Mouse (Mus musculus): ENCODE measurements around the gene Efcab2. TPM values are rescaled to one million over a fixed set of nuclear protein-coding genes. Genes with fewer than 3 reads are reported as not detected.
"Not testable (repeated sequence)": the region's sequence is repeated elsewhere in the genome, so short reads cannot be mapped to it uniquely, and the experiment has no call there.

The Efcab2 gene
- polyA plus RNA-seq, 1 experiment: 0.34 TPM

GRCm38 (mm10) chr1:178399879-178400278 lies 6.0 kb upstream of the Efcab2 start:
- H3K27me3 ChIP-seq (ENCODE audit: control insufficient read depth, insufficient read depth, low read length): no peaks in the 10 kb centered on the region
- H3K4me3 ChIP-seq (ENCODE audit: extremely low read depth, insufficient read depth, insufficient read length): no peak overlapping the region
- no peak for TF ChIP-seq POLR2A (IDR thresholded peaks at IDR 0.05; ENCODE audit: low read depth, low read length)
- no peak for TF ChIP-seq CTCF (IDR thresholded peaks at IDR 0.05; ENCODE audit: extremely low read depth, insufficient read depth, insufficient read length, insufficient replicate concordance)
- WGBS: 94% methylated on average over 6 of the region's 6 CpGs
- no peaks in the 10 kb centered on the region for H3K36me3 ChIP-seq (ENCODE audit: control insufficient read depth, insufficient read depth, low read length)
- no peak for DNase-seq (ENCODE audit: low read depth in 1 of 2, low spot score in 2 of 2)
- no peak overlapping the region for H3K27ac ChIP-seq (ENCODE audit: insufficient read depth, low read length)
- H3K4me1 ChIP-seq (ENCODE audit: control insufficient read depth, insufficient read depth, insufficient read length): no peaks in the 10 kb centered on the region

- DNase-seq (ENCODE audit: low read depth in 1 of 2, low spot score in 2 of 2): no peak
- Histone ChIP-seq H3K4me1 (ENCODE audit: control insufficient read depth, insufficient read depth, insufficient read length) (no peaks in the 10 kb centered on the region; the same call in 1 of the 2 replicates), H3K27ac (ENCODE audit: insufficient read depth, low read length) (no peak overlapping the region), H3K4me3 (ENCODE audit: extremely low read depth, insufficient read depth, insufficient read length) (no peak overlapping the region), H3K36me3 (ENCODE audit: control insufficient read depth, insufficient read depth, low read length) (no peaks in the 10 kb centered on the region), H3K27me3 (ENCODE audit: control insufficient read depth, insufficient read depth, low read length) (no peaks in the 10 kb centered on the region)
- WGBS: 66% methylated on average over 7 of the region's 7 CpGs
- no peak for TF ChIP-seq POLR2A (IDR thresholded peaks at IDR 0.05; ENCODE audit: low read depth, low read length)
Measured at GRCm38 (mm10) chr1:178400652-178401051, 5.2 kb upstream of the Efcab2 start.

GRCm38 (mm10) chr1:178401960-178402359 lies 3.9 kb upstream of the Efcab2 start:
- TF ChIP-seq CTCF (IDR thresholded peaks at IDR 0.05; ENCODE audit: extremely low read depth, insufficient read depth, insufficient read length, insufficient replicate concordance) (no peak), POLR2A (IDR thresholded peaks at IDR 0.05; ENCODE audit: low read depth, low read length) (no peak)
- WGBS: 82% methylated on average over 6 of the region's 6 CpGs
- Histone ChIP-seq H3K4me1 (ENCODE audit: control insufficient read depth, insufficient read depth, insufficient read length) (no peaks in the 10 kb centered on the region; the same call in 1 of the 2 replicates), H3K4me3 (ENCODE audit: extremely low read depth, insufficient read depth, insufficient read length) (no peak overlapping the region), H3K27me3 (ENCODE audit: control insufficient read depth, insufficient read depth, low read length) (no peaks in the 10 kb centered on the region), H3K27ac (ENCODE audit: insufficient read depth, low read length) (no peak overlapping the region), H3K36me3 (ENCODE audit: control insufficient read depth, insufficient read depth, low read length) (no peaks in the 10 kb centered on the region)
- DNase-seq (ENCODE audit: low read depth in 1 of 2, low spot score in 2 of 2): no peak

- Histone ChIP-seq H3K4me3 (ENCODE audit: extremely low read depth, insufficient read depth, insufficient read length) (peak overlapping the region; percentile 94), H3K27ac (ENCODE audit: insufficient read depth, low read length) (peak overlapping the region; percentile 100), H3K27me3 (ENCODE audit: control insufficient read depth, insufficient read depth, low read length) (no peaks in the 10 kb centered on the region), H3K36me3 (ENCODE audit: control insufficient read depth, insufficient read depth, low read length) (no peaks in the 10 kb centered on the region), H3K4me1 (ENCODE audit: control insufficient read depth, insufficient read depth, insufficient read length) (no peaks in the 10 kb centered on the region; the same call in 1 of the 2 replicates)
- WGBS: under 1% methylated on average over 23 of the region's 23 CpGs
- peak; percentile 77 for TF ChIP-seq POLR2A (IDR thresholded peaks at IDR 0.05; ENCODE audit: low read depth, low read length)
- no peak for TF ChIP-seq CTCF (IDR thresholded peaks at IDR 0.05; ENCODE audit: extremely low read depth, insufficient read depth, insufficient read length, insufficient replicate concordance)
- peak; percentile 63 to 72 for DNase-seq (ENCODE audit: low read depth in 1 of 2, low spot score in 2 of 2)
Measured at GRCm38 (mm10) chr1:178405445-178405911, 407 bp upstream of the Efcab2 start.

- no peak for DNase-seq (ENCODE audit: low read depth in 1 of 2, low spot score in 2 of 2)
- WGBS: 65% methylated on average over 12 of the region's 12 CpGs
- no peaks in the 10 kb centered on the region for H3K36me3 ChIP-seq (ENCODE audit: control insufficient read depth, insufficient read depth, low read length)
- no peaks in the 10 kb centered on the region for H3K27me3 ChIP-seq (ENCODE audit: control insufficient read depth, insufficient read depth, low read length)
- TF ChIP-seq CTCF (IDR thresholded peaks at IDR 0.05; ENCODE audit: extremely low read depth, insufficient read depth, insufficient read length, insufficient replicate concordance) (no peak), POLR2A (IDR thresholded peaks at IDR 0.05; ENCODE audit: low read depth, low read length) (no peak)
- peak overlapping the region; percentile 100 for H3K27ac ChIP-seq (ENCODE audit: insufficient read depth, low read length)
- H3K4me3 ChIP-seq (ENCODE audit: extremely low read depth, insufficient read depth, insufficient read length): peak overlapping the region; percentile 94
- H3K4me1 ChIP-seq (ENCODE audit: control insufficient read depth, insufficient read depth, insufficient read length): no peaks in the 10 kb centered on the region; the same call in 1 of the 2 replicates
Measured at GRCm38 (mm10) chr1:178406765-178407645, 1.1 kb downstream of the Efcab2 start.

GRCm38 (mm10) chr1:178407651-178408050 lies 1.8 kb downstream of the Efcab2 start:
- TF ChIP-seq CTCF (IDR thresholded peaks at IDR 0.05; ENCODE audit: extremely low read depth, insufficient read depth, insufficient read length, insufficient replicate concordance) (no peak), POLR2A (IDR thresholded peaks at IDR 0.05; ENCODE audit: low read depth, low read length) (no peak)
- WGBS: 93% methylated on average over 2 of the region's 2 CpGs
- H3K4me1 ChIP-seq (ENCODE audit: control insufficient read depth, insufficient read depth, insufficient read length): no peaks in the 10 kb centered on the region; the same call in 1 of the 2 replicates

GRCm38 (mm10) chr1:178408901-178409361 lies 3.0 kb downstream of the Efcab2 start:
- Histone ChIP-seq H3K4me1 (ENCODE audit: control insufficient read depth, insufficient read depth, insufficient read length) (no peaks in the 10 kb centered on the region; the same call in 1 of the 2 replicates), H3K27ac (ENCODE audit: insufficient read depth, low read length) (no peak overlapping the region), H3K36me3 (ENCODE audit: control insufficient read depth, insufficient read depth, low read length) (no peaks in the 10 kb centered on the region), H3K27me3 (ENCODE audit: control insufficient read depth, insufficient read depth, low read length) (no peaks in the 10 kb centered on the region), H3K4me3 (ENCODE audit: extremely low read depth, insufficient read depth, insufficient read length) (no peak overlapping the region)
- WGBS: 81% methylated on average over 4 of the region's 4 CpGs
- no peak for DNase-seq (ENCODE audit: low read depth in 1 of 2, low spot score in 2 of 2)
- TF ChIP-seq POLR2A (IDR thresholded peaks at IDR 0.05; ENCODE audit: low read depth, low read length) (no peak), CTCF (IDR thresholded peaks at IDR 0.05; ENCODE audit: extremely low read depth, insufficient read depth, insufficient read length, insufficient replicate concordance) (no peak)

More at GRCm38 (mm10) chr1:178407651-178408050, 1.8 kb downstream of the Efcab2 start:
- DNase-seq (ENCODE audit: low read depth in 1 of 2, low spot score in 2 of 2): no peak
- no peaks in the 10 kb centered on the region for H3K36me3 ChIP-seq (ENCODE audit: control insufficient read depth, insufficient read depth, low read length)
- H3K27ac ChIP-seq (ENCODE audit: insufficient read depth, low read length): no peak overlapping the region
- H3K27me3 ChIP-seq (ENCODE audit: control insufficient read depth, insufficient read depth, low read length): no peaks in the 10 kb centered on the region
- H3K4me3 ChIP-seq (ENCODE audit: extremely low read depth, insufficient read depth, insufficient read length): no peak overlapping the region

- H3K4me3 ChIP-seq (ENCODE audit: extremely low read depth, insufficient read depth, insufficient read length); H3K27me3 ChIP-seq (ENCODE audit: control insufficient read depth, insufficient read depth, low read length); H3K27ac ChIP-seq (ENCODE audit: insufficient read depth, low read length); DNase-seq (ENCODE audit: low read depth in 1 of 2, low spot score in 2 of 2); H3K36me3 ChIP-seq (ENCODE audit: control insufficient read depth, insufficient read depth, low read length); H3K4me1 ChIP-seq (ENCODE audit: control insufficient read depth, insufficient read depth, insufficient read length): not testable (repeated sequence)
- WGBS: 80% methylated on average over 2 of the region's 2 CpGs
Measured at GRCm38 (mm10) chr1:178413367-178413766, 7.5 kb downstream of the Efcab2 start.
